Mouse (Mus musculus) layer of hippocampus, postnatal 36 days (tissue): ENCODE data around the gene Abcd4. TPM values are rescaled to one million over a fixed set of nuclear protein-coding genes. Genes with fewer than 3 reads are reported as not detected.

Source experiments
- DNase-seq, 2 experiments: peaks; one replicate each; pipeline ENCODE4 v3.0.0; 2022
- total RNA-seq, 2 experiments: library from RNA; stranded (reverse); gene quantifications; 2 replicates each; pipeline ENCODE4 v1.2.3; 2021

Abcd4 gene
- total RNA-seq, 2 experiments from 2014 or later = 12.6 to 15.2 TPM

DNA sequence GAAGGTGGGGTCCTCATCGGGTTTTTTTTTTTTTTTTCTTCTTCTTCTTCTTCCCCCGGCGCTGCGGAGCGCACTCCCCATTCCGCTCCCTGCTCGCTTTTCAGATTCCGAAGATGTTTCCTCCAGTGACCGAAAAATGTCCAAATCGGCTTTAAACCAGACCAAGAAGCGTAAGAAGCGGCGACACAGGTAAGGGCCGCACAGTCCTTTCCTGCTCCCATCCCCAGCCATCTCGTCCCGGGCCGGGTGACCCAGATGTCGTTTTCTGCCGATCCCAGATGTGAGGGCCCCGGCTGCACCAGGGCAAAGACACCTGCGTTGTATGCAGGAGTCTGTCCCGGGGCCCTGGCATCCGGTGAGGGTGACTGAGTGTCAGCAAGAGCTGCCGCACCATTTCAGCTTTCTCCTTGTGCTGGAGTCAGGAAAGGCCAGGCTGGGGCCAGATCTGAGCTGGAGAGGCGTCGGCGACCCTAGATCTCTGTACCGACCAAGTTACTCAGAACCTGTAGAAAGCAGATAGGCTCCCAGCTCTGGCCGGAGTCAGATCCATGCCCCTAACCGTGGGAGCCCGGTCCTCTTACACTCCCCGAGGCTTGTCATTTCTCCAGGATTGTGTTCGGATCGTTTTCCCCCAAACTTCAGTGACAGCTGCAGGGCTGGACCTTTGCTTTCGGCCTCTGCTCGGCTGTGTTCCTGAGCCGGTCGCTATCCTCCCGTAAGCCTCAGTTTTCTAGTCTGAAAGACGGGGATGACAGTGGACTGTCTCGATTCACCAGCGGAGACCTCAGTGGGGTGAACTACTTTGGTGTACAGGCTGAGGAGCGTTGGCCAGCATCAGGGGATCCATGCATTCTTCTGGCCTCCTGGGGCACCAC is 45.5 kb downstream of the Abcd4 start:
- DNase-seq = no peak

- no peak for DNase-seq
Measured at GRCm38 (mm10) chr12:84570694-84571415, 46.4 kb downstream of the Abcd4 start.

DNA sequence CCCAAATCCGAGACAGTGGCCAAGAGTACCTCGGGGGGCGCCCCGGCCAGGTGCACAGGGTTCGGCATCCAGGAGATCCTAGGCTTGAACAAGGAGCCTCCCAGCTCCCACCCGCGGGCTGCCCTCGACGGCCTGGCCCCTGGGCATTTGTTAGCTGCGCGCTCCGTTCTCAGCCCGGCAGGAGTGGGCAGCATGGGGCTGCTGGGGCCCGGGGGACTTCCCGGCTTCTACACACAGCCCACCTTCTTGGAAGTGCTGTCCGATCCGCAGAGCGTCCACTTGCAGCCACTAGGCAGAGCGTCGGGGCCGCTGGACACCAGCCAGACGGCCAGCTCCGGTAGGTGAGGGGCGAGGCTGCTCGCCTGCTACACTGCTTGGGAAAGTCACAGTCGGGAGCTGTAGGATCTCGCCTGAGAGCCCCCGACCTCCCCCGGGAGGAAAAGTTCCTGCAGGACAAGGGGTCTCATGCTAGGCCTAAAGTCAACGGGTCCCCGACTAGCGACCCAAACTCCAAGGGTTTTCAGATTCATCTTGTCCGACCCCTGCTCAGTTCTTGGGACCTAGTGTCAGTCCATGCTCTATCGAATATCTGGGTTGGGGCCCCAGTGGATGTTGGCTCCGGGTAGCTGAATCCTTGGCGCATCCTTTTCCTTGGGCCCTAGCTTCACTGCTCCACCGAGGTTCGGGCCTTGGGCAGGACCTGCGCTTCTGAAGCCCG is 47.1 kb downstream of the Abcd4 start:
- no peak for DNase-seq

DNA sequence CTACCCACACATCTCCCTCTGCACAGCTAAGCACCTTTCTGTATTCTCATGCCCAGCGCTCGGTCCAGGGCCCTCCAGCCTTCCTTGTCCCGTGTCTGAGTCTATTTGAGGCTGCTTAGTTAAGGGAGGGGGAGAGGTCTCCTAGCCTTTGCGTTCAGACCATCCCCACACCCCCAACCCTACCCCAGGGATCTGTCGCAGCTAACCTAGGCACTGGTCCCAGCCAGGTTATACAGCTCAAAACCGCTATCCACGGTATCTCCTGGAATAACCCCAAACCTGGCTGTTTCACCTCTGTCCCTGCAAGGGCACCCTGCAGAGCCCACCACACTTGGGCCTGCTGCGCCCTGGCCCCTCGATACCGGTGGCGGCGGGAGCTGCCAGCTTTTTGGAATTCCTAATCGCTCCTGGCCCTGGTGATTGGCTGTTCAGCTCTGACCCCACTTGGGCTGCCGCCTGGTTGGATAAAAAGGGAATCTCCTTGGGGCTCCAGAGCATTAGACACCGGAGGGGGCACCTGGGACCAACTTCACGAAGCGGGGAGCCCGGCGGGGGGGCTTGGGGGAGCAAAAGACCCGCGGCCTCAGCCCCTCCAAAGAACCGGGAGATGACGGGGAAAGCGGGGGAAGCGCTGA is 47.8 kb downstream of the Abcd4 start, which contains the start of gene Vsx2:
TSS of gene Vsx2 (plus strand) at position 427 of the 635 bp plus-strand sequence.
- DNase-seq = no peak

DNA sequence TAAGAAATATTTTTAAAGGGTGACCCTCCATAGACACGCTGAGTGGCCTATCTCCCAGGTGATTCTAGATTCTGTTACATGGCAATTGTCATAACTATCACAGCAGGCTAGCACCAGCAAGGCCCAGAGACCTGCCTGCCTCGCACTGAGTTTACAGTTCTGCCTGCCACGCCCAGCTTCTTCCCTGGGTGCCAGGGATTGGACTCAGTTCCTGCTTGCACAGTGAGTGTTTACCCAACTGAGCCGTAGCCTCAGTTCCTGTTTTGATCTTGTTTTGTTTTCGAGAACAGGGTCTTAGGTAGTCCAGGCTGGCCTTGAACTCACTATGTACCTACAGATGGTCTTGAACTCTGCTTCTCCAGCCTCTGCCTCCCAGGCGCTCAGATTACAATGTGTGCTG is 49.6 kb downstream of the Abcd4 start:
- DNase-seq = no peak

DNA sequence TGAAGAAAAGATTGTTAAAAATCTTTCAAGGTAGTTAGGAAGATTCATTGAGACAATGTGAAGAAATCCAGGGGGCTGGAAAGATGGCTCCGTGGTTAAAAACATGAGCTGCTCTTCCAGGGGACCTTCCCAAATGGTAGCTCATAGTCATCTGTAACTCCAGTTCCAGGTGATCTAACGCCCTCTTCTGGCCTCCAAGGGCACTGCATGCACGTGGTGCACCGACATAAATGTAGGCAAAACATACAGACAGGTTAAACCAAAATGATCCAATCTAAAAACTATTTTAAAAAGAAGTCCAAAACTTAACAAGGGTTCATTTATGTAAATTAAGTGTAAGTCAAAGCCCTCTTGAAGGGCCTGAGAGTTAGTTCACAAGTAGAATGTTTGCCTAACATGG is 54.7 kb downstream of the Abcd4 start:
- no peak for DNase-seq

DNA sequence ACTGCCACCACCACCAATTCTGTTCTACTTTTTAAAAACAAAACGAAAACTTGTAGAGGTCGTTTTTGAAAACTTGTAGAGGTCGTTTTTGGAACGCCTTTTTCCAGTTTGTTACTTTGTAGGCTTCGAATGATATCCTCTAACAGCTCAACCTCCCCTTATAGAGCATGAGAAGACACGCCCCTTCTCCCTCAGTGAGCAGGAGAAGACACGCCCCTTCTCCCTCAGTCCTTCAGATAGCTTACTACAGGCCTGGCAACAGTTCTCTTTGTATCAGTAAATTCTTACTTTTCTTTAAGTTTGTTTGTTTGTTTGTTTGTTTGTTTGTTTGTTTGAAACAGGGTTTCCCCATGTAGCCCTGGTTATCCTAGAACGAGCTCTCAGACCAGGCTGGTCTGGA is 62.0 kb downstream of the Abcd4 start:
- DNase-seq = no peak

Other genes with a start within 250 kb of the Abcd4 start
- gene Entpd5, start 208.4 kb downstream of the Abcd4 start, total RNA-seq = 10 to 100 TPM; 22.9 to 25.2 TPM
- gene Bbof1, start 208.3 kb downstream of the Abcd4 start, total RNA-seq = 10 to 100 TPM; 12.4 to 12.5 TPM
- 10 to 100 TPM; 13.9 to 14.9 TPM for gene Rnf113a2, start 200.2 kb downstream of the Abcd4 start, total RNA-seq
- 10 to 100 TPM; 45.7 to 45.8 TPM for gene Aldh6a1, start 166.4 kb downstream of the Abcd4 start, total RNA-seq
- gene Lin52, start 166.0 kb downstream of the Abcd4 start, total RNA-seq = 10 to 100 TPM; 22.6 to 24.1 TPM
- gene Vsx2, start 47.7 kb downstream of the Abcd4 start, total RNA-seq = under 1 TPM in 1 of 2 experiments, not detected in 1; 0.12 TPM
- not detected for gene Vrtn, start 23.6 kb upstream of the Abcd4 start, total RNA-seq
- gene Syndig1l, start 81.4 kb upstream of the Abcd4 start, total RNA-seq = 1 to 10 TPM; 6.4 to 8.6 TPM
- gene Npc2, start 155.7 kb upstream of the Abcd4 start, total RNA-seq = 10 to 100 TPM; 27.4 to 28.6 TPM
- 10 to 100 TPM; 54.7 to 58.6 TPM for gene Isca2, start 155.8 kb upstream of the Abcd4 start, total RNA-seq